Mouse (Mus musculus): ENCODE data around the gene Vasn. TPM values are rescaled to one million over a fixed set of nuclear protein-coding genes. Genes with fewer than 3 reads are reported as not detected.

The Vasn gene
- polyA plus RNA-seq, 1 experiment, result not detected

- no peak for TF ChIP-seq GATA1 (IDR thresholded peaks at IDR 0.05; ENCODE audit: low read length)
These were observed 27.6 kb downstream of the Vasn start for GRCm38 (mm10) chr16:4667190-4667808.

- no peak for TF ChIP-seq GATA1 (IDR thresholded peaks at IDR 0.05; ENCODE audit: low read length)
These were observed 30.6 kb downstream of the Vasn start for GRCm38 (mm10) chr16:4670317-4670716.

GRCm38 (mm10) chr16:4674091-4674490, 34.4 kb downstream of the Vasn start:
- TF ChIP-seq GATA1 (IDR thresholded peaks at IDR 0.05; ENCODE audit: low read length), result no peak

GRCm38 (mm10) chr16:4676836-4677235, 37.1 kb downstream of the Vasn start:
- no peak for TF ChIP-seq GATA1 (IDR thresholded peaks at IDR 0.05; ENCODE audit: low read length)

- TF ChIP-seq GATA1 (IDR thresholded peaks at IDR 0.05; ENCODE audit: low read length), result no peak
These were observed 38.3 kb downstream of the Vasn start for GRCm38 (mm10) chr16:4678080-4678479.

- no peak for TF ChIP-seq GATA1 (IDR thresholded peaks at IDR 0.05; ENCODE audit: low read length)
These were observed 39.6 kb downstream of the Vasn start, which contains the start of gene Coro7 for GRCm38 (mm10) chr16:4679121-4680018. Gene Coro7 (minus strand): TSS chr16:4679777.

GRCm38 (mm10) chr16:4682628-4683179, 43.0 kb downstream of the Vasn start:
- TF ChIP-seq GATA1 (IDR thresholded peaks at IDR 0.05; ENCODE audit: low read length), result no peak

- no peak for TF ChIP-seq GATA1 (IDR thresholded peaks at IDR 0.05; ENCODE audit: low read length)
These were observed 43.4 kb downstream of the Vasn start for GRCm38 (mm10) chr16:4683193-4683580.

GRCm38 (mm10) chr16:4683581-4684456, 44.1 kb downstream of the Vasn start:
- no peak for TF ChIP-seq GATA1 (IDR thresholded peaks at IDR 0.05; ENCODE audit: low read length)

GRCm38 (mm10) chr16:4684457-4684791, 44.7 kb downstream of the Vasn start:
- no peak for TF ChIP-seq GATA1 (IDR thresholded peaks at IDR 0.05; ENCODE audit: low read length)

Other genes with a start within 250 kb of the Vasn start
- gene Adcy9, start 219.4 kb upstream of the Vasn start, polyA plus RNA-seq (2012), result 0.01 TPM in 2 replicates
- 2.1 and 4.0 TPM in 2 replicates for gene Srl, start 98.1 kb upstream of the Vasn start, polyA plus RNA-seq (2012)
- 66.7 and 92.6 TPM in 2 replicates for gene Tfap4, start 80.1 kb upstream of the Vasn start, polyA plus RNA-seq (2012)
- gene Glis2, start 45.2 kb upstream of the Vasn start, polyA plus RNA-seq (2012), result 0.44 and 1.1 TPM in 2 replicates
- 46.4 and 52.4 TPM in 2 replicates for gene Pam16, start 15.0 kb upstream of the Vasn start, polyA plus RNA-seq (2012)
- gene Dnaja3, start within 50 bp of the Vasn start, polyA plus RNA-seq (2012), result 50.7 and 70.0 TPM in 2 replicates
- gene Coro7, start 39.8 kb downstream of the Vasn start, polyA plus RNA-seq (2012), result 237 and 252 TPM in 2 replicates
- 7.4 and 15.2 TPM in 2 replicates for gene Nmral1, start 79.4 kb downstream of the Vasn start, polyA plus RNA-seq (2012)
- gene Hmox2, start 86.4 kb downstream of the Vasn start, polyA plus RNA-seq (2012), result 1.5 and 1.8 TPM in 2 replicates
- gene Cdip1, start 150.4 kb downstream of the Vasn start, polyA plus RNA-seq (2012), result 34.7 and 56.1 TPM in 2 replicates
- not detected in 2 replicates for gene 4930562C15Rik, start 195.5 kb downstream of the Vasn start, polyA plus RNA-seq (2012)
- 162 and 189 TPM in 2 replicates for gene Ubald1, start 240.4 kb downstream of the Vasn start, polyA plus RNA-seq (2012)
- gene Mgrn1, start 246.3 kb downstream of the Vasn start, polyA plus RNA-seq (2012), result 21.5 and 23.9 TPM in 2 replicates

All from G1E-ER4 (cell line).